Mouse (Mus musculus) limb, embryonic 11.5 days (tissue): ENCODE data around the gene Kansl3. TPM values are rescaled to one million over a fixed set of nuclear protein-coding genes. Genes with fewer than 3 reads are reported as not detected.

Source experiments
- microRNA-seq: library from miRNA; unstranded; fragments of <30 nt; microRNA quantifications from one replicate; pipeline ENCODE4, GENCODE M21; 2016
- polyA plus RNA-seq: library from polyadenylated mRNA; unstranded; fragments of >200 nt; fragmentation: Nextera tagmentation; extraction: Ambion mirVana; gene quantifications from 2 replicates; pipeline ENCODE4 v1.2.1, GENCODE M21; 2014

The Kansl3 gene
- polyA plus RNA-seq, 1 experiment from 2014 or later: 34.4 TPM

Small RNAs within 50 kb of the gene (microRNA-seq; reads per million reads assigned to microRNA genes)
- 1.2 reads per million for gene Mir6898

Other genes starting within 250 kb of the Kansl3 start
- gene Uggt1, start 124.5 kb downstream of the Kansl3 start, polyA plus RNA-seq: 75.9 and 76.2 TPM in 2 replicates
- 0.12 and 0.65 TPM in 2 replicates for gene Neurl3, start 94.5 kb downstream of the Kansl3 start, polyA plus RNA-seq
- gene Arid5a, start 61.4 kb downstream of the Kansl3 start, polyA plus RNA-seq: 2.0 and 2.8 TPM in 2 replicates
- gene Fer1l5, start 3.1 kb upstream of the Kansl3 start, polyA plus RNA-seq: 0.99 and 1.4 TPM in 2 replicates
- gene Lman2l, start 76.1 kb upstream of the Kansl3 start, polyA plus RNA-seq: 29.3 and 36.4 TPM in 2 replicates
- 16.0 and 16.3 TPM in 2 replicates for gene Cnnm4, start 102.4 kb upstream of the Kansl3 start, polyA plus RNA-seq
- 4.8 and 6.0 TPM in 2 replicates for gene Cnnm3, start 142.7 kb upstream of the Kansl3 start, polyA plus RNA-seq
- 7.3 and 8.8 TPM in 2 replicates for gene Ankrd23, start 167.7 kb upstream of the Kansl3 start, polyA plus RNA-seq
- 0.29 and 0.79 TPM in 2 replicates for gene Gm42417, start 170.2 kb upstream of the Kansl3 start, polyA plus RNA-seq
- gene Ankrd39, start 178.3 kb upstream of the Kansl3 start, polyA plus RNA-seq: 16.0 and 17.4 TPM in 2 replicates
- 4.0 and 4.4 TPM in 2 replicates for gene Sema4c, start 189.2 kb upstream of the Kansl3 start, polyA plus RNA-seq